Mouse (Mus musculus) gonadal fat pad, adult 2 months (tissue): ENCODE results near the gene Sh3bp1. TPM values are rescaled to one million over a fixed set of nuclear protein-coding genes. Genes with fewer than 3 reads are reported as not detected.
"Not testable (repeated sequence)": the region's sequence is repeated elsewhere in the genome, so short reads cannot be mapped to it uniquely, and the experiment has no call there.

Experiments
- DNase-seq: peaks from one replicate; pipeline ENCODE4 v3.0.0-alpha.2; 2012; ENCODE audit warnings: low read depth
- polyA plus RNA-seq: library from polyadenylated mRNA; depleted of rRNA; stranded (reverse); fragments of >200 nt; gene quantifications from 2 replicates; pipeline ENCODE4 v1.2.3, GENCODE M21; 2012

The Sh3bp1 gene
- polyA plus RNA-seq, 1 experiment = 23.4 TPM

DNA sequence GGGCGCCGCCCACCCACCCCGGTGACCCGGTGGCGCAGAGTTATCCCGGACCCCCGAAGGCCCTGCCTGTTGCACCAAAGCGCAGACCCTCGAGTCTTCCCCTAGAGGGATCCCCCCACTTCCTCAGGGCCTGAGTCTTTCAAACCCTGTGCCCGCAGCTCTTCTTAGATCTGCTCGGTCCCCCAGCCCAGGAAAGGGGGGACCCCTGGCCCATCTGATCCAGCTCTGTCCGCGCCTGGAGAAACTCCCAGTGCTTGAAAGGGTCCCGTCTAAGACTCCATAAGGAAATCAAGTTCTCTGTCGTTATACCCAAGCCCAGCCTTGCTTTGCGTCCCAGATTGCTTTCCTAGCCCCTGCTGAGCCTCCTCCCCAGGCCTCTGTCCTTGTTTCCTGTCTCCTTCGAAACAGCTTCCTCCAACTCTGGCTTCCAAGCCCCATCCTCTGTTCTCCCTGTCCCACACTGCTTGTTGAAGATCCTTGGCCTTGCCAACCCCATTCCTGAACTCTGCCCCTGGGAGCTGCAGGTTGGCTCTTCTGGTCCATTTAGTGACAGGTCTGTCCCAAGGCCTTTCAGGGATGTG, 21.7 kb upstream of the Sh3bp1 start:
- DNase-seq = no peak

DNA sequence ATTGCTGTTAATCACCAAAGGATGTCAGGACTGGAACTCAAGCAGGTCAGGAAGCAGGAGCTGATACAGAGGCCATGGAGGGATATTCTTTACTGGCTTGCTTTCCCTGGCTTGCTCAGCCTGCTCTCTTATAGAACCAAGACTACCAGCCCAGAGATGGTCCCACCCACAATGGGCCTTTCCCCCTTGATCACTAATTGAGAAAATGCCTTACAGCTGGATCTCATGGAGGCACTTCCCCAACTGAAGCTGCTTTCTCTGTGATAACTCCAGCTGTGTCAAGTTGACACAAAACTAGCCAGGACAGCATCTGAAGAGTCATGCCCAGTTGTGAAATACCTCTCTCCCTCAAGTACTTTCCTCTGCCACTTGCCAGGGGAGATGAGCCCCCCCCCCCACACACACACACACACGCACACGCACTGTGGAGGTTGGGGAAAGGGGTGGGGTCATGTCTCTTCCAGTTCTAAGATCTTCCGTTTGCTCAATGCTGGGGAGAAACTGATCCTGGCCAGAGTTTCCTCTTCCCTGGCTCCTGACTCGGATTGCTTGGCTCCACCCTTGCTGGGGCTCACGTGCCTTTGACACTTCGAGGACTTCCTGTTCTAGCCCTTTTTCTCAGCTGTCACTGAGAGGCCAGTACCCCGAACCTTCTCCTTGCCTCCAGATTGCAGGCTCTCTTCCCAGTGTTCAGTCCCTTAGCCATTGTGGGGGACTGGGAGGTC, 20.6 kb upstream of the Sh3bp1 start:
- DNase-seq = not testable (repeated sequence)

DNA sequence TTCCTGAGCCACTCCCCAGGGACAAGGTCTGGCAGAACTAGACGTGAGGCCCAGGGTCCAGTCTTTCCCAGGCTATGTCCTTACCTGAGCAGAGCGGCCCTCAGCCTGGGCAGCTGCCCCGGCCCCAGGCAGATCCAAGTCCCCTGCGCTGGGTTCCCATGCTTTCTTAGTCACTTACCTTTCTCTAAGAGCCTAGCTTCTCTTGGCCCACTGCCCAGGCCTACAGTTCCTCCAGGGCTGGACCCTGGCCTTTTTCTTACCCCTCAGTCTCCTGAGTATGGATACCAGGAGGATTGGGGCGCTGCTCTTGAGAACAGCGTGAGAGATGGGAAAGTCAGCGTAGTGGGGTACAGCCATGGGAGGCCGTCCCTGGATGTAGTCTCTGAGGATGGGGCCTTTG, 19.1 kb upstream of the Sh3bp1 start:
- DNase-seq = no peak

DNA sequence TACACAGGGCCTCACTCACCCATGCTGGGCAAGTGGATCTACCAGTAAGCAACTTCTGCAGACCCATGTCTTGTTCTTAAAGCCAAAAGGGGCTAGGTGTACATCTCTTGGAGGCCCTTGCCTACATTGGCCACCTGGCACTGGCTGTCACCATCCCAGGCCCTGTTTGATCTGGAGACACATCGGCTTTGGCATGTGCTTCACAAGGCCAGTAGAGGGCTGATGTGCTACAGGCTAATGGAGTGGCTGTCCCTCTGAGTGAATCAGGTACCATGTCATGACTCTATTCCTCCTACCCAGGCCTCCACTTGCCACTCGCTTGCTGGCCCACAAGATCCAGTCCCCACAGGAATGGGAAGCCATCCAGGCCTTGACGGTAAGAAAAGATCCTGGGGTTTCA, 17.7 kb upstream of the Sh3bp1 start:
- no peak for DNase-seq

DNA sequence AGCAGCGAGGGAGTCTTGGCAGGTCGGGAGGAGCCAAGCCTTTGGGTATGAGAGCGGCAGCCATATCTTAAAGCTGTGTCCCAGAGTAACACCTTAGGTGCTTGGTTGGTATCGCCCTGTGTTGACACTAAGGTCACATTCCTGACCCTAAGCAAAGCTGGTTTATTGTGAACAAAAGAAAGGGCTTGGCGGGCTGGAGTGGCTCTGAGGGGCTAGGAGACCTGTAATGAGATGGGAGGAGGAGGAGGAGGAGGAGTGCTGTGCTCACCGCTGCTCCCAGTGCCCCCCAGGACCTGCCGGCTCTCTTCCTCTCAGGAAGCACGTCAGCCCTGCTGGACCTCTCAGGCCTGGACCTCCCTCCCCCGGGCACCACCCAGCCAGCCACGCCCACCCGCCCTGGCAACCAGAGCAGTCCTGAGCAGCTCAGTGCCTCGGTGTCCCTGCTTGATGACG, 10.1 kb upstream of the Sh3bp1 start:
- DNase-seq = no peak

DNA sequence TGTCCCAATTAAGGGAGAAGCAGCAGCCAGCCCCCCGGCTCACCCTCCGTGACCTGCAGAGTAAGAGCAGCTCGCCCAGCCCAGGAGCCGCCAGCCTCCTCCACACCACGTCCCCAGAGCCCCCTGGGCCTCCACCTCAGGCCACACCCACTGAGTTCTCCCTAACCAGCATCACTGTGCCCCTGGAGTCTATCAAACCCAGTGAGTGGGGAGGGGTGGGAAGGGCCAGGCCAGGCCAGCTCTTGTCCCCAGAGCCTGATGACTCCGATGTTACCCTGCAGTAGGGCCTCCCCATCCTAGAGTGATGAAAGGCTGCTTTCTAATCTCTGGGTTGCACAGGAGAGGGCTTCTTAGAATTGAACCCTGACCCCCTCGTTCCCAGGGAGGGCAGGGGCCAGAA, 7.1 kb upstream of the Sh3bp1 start:
- DNase-seq = no peak

DNA sequence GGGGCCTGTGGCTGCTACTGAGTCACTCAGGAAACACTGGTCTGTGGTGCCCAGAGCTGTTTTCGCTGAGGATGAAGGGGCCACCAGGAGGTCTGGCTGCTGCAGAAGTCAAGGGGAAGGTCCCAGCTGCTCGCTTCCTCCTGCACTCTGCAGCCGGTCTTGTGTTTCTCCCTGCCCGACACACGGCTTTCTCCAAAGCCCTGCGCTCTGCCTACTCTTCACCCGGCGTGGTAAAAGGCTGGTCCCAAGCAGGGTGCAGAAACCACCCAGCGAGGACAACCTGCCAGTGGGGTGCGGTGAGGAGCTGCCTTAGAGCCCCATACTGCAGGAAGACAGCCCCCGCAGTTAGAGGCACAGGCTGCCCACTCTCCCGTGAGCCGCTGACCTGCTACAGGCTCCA, 4.8 kb upstream of the Sh3bp1 start:
- no peak for DNase-seq

DNA sequence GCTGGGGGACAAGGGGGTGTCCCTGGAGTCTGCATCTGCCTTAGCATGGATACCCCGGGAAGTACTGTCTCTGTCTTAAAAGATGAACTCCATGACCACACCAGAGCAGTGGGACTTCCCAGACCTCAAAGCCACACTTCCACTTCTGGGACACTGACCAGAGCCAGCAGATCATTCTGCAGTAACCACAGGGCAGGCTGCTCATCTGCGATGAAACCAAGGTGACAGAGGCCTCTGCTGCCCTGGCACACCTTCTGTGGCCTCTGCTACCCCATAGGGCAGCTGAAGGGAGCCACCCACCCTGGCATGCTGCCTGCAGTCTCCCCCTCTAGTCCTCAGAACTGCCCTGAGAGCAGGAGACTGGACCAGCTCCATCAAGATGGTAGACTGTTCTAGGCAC, 3.8 kb upstream of the Sh3bp1 start:
- no peak for DNase-seq

DNA sequence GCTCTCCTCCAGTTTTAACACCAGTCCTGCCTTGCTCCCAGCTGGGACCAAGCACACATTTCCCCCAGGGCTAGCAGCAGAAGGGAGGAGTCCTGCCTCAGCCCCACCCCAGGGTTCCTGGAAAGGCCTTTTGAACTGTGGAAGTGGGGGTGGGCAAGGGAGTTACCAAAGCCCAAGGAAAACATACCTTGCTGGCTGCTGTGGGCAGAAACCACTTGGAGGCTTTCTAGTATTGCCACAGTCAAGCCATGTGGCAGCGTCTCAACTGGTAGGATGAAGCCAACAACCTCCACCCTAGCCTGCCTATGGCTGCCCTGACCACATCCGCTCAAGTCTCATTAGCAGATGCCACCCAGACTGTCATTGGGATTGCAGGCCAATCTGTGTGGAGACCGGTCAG, 3.4 kb upstream of the Sh3bp1 start:
- DNase-seq = no peak

DNA sequence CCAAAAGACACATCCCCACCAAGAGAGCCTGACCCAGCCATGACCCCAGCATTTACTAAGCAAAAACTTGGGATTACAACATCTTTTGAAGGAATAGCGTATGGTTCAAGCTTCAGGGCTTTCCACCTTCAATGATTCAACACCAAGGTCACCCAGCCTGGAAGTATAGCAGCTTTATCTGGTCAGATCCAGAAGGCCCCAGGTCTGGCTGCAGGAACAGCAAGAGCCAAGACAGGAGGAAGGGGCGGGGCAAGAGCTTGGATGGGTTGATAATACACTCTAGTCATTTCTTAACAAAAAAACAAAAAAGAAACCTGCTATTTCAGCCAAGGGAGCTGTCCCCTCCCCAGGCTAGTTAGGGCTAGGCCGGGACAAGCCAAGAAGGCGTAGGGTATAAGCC, 2.1 kb upstream of the Sh3bp1 start:
- no peak for DNase-seq

DNA sequence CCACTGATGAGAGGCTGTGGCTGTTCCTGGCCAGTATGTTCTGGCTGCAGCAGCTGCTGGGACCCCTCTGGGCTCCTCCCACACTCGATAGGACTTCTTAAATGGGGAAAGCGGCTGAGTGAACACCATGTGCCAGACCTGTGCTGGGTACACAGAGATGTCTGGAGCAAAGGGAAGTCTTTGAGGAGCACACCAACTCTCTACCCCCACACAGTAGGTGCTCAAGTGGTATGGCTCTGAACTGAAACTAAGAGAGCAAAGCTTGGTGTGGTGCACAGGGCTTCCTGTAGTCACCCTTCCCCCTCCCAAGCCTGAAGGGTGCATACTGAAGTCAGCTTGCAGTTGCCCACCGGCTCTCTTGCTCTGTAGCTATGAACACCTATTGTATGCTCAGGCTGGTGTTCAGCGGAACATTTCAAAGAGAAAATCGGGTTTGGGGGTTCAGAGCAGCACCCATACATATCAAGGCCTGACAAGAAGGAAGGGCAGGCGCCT, 1.0 kb upstream of the Sh3bp1 start:
- DNase-seq = no peak

DNA sequence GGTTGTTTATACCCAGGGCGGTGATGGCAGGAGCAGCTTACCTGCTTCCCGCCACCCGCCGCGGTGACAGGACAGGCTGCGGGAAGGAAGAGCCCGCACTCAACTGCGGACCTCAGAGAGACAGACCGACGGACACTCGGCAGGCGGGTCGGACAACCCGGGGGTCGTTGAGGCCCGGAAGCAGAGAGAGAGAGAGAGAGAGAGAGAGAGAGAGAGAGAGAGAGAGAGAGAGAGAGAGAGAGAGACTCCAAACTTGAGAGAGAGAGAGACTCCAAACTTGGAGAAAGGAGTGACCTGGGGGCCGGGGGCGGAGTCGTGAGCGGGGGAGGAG, 194 bp upstream of the Sh3bp1 start, which contains the start of gene Gm49510:
TSS of gene Gm49510 (plus strand) at position 259 of the 331 bp plus-strand sequence.
- DNase-seq = no peak

DNA sequence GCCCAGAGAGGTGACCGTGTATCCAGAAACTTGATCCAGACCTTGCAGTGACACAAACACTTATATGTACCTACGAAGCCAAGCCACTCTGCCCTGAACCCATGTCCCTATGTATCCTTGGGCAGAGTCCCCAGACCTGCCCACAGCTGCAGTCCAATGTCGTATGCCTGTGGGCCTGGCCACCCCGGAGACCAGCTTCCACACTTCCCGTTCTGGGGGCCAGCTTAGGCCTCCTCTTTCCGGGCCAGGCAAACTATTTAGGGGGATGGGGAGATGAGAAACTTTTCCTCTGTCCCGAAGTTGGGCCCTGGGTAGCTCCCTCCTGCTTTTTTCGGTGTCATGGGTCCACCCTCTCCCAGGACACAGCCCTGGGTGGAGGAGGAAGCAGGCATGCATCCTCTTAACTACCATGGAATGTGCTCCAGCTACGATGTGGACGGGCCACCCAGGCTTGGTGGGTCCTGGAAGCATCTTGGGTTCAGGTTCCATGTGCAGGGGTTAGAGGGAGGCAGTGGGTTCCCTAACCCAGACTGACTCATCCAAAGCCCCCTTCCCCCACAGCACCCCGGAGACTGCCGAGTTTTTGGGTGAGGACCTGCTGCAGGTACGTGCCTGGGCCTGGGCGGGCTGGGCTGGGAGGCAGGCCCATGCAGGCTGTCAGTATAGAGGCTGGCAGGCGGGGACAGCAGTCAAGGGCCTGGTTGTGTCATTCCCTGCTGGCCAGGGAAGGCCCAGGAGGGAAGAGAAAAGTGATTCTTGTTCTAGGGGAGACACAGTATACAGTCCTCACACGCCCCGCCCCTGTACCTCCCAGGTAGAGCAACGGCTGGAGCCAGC, 1.2 kb downstream of the Sh3bp1 start:
- no peak for DNase-seq

DNA sequence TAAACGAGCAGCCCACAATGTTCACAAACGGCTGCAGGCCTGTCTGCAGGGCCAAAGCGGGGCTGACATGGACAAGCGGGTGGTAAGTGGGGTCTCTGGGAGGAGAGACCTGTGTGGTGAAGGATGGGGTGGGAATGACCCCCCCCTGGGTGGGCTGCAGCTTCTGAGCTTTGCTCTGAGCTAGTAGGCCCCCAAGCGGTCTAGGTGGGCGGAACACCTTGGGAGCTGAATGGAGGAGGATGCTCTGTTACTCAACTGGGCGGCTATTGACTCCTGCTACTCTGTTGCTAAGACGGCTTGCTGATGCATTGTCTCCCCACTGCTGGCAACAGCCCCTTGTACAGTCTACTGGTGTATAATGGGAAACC, 1.8 kb downstream of the Sh3bp1 start:
- no peak for DNase-seq

DNA sequence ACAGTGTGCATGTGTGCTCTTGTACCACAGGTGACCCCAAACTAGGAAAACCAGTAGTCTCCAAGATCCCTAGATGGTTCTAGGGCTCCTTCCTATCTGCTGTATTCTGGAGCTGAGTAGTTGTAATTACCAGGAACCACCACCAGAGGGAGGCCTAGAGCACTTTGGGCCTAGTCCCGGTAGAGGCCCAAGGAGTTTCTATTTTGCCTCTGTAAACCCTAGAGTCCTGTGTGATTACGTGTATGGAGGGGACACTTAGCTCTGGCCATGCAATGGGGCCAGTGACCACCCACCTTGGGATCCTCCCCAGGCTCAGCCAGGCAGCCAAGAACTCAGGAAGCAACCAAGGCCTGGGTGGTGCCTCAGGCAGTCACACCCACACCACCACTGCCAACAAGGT, 3.7 kb downstream of the Sh3bp1 start:
- DNase-seq = no peak

DNA sequence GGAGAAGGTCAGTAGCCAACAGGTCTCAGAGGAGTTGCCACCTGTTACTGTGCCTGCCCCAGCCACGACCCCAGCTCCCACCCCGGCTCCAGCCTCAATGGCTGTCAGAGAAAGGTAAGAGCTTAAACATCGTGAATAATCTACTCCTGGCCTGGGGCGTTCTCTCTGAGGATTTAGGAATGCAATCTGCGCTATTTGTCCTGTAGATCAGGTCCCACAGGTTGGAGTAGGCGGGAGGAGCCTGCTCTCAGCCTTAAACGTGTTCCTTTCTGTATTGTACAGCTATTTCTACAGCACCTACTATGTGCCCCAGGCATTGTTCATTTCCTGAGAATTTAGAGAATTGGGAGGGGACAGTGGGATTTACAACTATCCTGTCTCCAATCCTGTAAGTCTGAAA, 8.8 kb downstream of the Sh3bp1 start:
- no peak for DNase-seq

DNA sequence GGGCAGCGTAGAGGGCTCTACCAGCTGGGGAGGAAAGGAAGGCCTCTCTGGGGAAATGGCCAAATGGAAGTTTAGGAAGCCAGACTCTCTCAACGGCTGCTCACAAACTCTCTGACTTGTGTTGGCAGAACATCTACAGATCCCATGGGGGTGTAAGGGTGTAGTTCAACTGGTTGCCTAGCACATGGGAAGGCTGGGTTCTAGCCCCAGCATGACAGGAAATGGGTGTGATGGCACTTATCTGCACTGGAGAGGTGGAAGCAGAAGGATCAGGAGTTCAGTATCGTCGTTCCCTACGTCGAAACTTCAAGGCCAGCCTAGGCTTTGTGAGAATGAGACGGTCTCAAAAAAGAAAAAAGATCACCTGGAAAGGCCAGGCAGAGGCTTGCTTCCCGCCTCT, 9.4 kb downstream of the Sh3bp1 start:
- DNase-seq = no peak

DNA sequence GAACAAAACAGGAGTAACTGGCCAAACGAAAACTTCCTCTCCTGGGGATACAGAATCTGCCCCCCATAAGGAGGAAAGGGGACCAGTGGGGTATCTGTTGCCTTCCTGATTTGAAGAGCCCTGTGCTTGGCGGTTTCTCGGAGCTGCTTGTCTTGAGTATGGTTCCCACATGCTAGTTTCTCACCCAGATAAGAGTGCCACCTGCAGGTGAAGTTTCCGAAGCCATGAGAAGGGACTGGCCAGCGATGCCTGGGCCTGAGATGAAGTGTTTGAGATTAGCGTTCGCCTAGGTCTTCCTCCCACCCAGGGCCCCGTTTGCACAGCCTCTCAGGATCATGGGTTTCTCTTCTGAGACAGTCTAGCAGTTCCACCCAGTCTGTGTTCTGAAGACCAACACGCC, 12.5 kb downstream of the Sh3bp1 start:
- DNase-seq = no peak

DNA sequence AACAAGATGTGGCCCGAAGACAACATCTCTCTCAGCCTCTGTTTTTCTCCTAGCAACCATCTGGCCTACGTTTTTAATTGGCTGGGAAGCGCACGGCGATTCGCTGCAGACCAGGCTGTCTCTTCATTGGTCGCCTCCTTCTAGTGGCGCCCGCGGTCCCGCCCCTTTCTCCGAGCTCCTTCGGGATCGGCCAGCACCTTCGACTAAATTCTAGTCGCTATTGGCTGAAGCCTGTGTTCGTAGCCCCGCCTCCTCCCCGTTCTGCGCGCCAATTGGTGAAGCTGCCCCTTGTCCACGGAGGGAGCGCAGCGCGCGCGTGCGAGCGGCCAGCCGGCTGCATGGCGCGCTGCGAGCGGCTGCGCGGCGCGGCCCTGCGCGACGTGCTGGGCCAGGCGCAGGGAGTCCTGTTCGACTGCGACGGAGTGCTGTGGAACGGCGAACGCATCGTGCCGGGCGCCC, 14.1 kb downstream of the Sh3bp1 start, which contains the start of gene Pdxp:
TSS of gene Pdxp (plus strand) at position 288 of the 459 bp plus-strand sequence.
- DNase-seq = no peak

DNA sequence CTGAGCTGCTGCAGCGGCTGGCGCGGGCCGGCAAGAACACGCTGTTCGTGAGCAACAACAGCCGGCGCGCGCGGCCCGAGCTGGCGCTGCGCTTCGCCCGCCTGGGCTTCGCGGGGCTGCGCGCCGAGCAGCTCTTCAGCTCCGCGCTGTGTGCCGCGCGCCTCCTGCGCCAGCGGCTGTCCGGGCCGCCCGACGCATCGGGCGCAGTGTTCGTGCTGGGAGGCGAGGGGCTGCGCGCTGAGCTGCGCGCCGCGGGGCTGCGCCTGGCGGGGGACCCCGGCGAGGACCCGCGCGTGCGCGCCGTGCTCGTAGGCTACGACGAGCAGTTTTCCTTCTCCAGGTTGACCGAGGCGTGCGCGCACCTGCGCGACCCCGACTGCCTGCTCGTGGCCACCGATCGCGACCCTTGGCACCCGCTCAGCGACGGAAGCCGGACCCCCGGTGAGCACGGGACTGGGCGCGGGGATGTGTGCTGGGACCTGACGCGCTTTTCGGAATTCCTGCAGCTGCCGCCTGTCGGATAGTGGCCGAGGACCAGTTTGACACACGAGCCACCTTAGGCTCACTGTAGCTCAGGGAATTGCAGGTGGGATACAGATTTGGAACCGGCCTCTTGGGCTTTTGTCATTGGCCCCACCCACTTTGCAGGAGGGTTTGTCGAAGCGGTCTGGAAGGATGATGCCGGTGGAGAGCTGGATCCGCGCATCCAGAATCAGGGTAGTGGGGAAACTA, 14.7 kb downstream of the Sh3bp1 start:
- no peak for DNase-seq

DNA sequence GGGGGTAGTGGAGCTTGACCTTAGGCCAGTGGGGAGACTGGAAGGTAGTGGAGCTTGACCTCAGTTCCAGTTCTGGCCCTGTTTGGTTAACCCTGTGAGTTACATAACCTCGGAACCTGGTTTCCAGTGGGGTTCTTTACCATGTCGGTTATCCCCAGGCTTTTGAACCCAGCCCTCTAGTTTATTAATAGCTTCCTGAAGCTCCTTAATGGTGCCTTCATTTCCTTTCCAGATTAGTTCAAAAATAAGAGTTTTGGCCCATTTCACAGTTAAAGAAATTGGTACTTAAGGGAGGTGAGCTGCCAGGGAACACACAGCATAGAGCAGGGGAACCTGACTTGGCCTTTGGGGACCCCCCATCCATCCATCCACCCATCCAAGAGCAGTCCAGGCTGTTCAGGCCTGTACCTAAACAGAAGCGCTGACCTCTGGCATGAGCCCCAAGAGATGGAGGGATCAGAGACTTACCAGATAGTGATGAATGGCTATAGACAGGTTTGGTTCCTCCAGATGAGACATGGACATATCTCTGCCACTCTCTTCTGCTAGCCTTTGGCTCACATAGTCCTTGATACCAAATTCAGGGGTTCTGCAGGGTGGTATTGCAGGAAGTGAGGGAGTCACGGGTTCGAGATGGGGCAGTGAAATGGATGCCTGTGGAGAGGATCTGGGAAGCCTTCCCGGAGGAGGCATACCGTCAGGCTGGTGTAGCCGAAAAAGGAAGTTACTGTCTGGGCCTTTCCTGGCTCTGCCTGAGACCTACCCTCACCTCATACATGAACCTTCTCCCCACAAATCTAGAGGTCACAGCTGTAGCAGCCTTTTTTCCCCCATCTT, 15.5 kb downstream of the Sh3bp1 start:
- DNase-seq = no peak
